Mouse (Mus musculus): ENCODE data around the gene Vamp1.

Vamp1 gene

DNA sequence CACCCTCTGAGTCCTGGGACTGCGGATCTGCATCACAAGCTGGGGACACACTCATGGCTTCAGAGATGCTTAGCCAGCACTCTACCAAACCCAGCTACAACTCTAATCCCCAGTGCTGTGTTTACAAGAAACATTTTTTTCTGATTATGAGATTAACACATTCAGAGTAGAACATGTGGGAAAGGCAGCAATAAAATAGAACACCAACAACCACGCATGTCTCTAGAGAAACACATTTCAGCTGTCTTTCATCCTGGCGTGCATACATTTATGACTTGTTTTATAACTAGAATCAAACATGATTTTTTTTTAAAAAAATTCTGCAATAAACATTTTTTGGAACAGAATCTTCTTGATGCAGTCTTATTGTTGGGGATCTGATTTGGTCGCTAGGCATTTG lies 71.6 kb downstream of the Vamp1 start:
- DNase-seq (ENCODE audit: low read depth, low spot score): no peak

DNA sequence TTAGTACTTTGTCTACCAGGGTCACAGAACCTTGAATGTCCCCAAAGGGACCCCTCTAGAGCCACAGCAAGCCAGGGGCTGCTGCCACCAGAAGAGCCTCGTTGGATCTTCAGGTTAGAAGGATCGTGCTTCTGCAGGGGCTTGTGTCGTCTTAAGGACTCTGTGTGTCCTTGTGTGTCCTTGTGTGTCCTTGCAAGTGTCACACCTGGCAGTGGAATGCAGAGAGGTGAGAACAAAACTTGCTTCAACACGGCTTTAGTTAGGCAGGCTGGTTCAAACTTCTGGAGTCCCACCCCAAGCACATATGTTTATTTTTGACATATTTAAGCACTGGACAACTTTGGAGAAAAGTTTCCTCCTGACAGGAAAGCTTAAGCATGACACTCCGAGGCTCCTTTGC lies 73.4 kb downstream of the Vamp1 start:
- no peak for DNase-seq (ENCODE audit: low read depth, low spot score)

DNA sequence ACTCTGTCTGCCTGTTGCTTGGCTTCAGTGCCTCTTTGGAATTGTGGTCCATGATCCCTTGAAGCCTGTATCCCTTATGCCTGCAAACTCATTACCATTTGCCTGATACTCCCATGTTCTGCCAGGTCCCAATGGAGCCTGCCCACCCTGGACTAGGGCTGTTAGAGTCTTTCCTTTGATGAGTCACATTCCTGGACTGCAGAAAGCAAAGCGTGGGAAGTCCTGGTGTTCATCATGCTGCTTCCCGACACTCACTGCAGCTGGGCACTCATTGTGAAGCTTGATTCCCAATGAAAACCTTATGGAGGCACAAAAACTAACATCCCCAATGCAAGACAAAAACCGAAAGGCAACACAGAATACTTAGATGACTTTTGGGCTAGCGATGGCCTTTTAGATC lies 76.0 kb downstream of the Vamp1 start:
- no peak for DNase-seq (ENCODE audit: low read depth, low spot score)

DNA sequence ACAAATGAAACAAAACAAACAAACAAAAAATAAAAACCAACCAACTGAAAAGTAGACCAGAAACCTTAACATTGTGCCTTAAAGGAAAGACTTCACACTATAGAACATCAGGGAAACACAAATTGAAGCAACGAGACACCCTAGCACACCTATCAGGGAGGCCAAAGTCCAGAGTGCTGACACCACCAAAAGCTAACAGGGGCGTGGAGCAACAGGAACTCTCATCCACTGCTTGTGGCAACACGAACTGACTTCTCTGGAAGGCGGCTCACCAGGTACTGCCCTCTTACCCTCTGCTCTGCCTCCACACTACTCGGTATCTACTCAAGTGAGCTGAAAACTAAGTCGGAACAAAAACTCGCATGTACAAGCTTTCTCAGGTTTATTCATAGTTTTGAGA lies 76.9 kb downstream of the Vamp1 start:
- no peak for DNase-seq (ENCODE audit: low read depth, low spot score)

DNA sequence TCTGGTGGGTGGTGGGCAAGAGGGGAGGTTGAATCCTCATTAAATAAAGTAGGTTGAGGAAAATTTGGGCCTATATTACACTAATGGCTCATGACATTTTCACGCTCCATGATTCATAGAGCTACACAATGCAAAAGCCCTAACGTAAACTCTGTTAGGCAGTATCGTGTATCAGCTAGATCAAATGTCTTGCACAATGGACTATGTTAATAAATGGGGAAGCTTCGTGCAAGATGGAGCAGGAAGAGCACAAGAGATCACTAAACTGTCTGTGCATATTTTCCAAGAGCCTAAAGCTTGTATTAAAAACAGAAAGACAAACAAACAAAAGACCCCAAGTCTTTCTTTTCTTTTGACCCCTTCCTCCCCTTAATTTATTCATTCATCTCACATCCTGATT lies 78.7 kb downstream of the Vamp1 start:
- DNase-seq (ENCODE audit: low read depth, low spot score): no peak

Data from CD4-positive, CD25-positive, alpha-beta regulatory T cell, adult 2 months (primary cell).